Mouse (Mus musculus): Measurements from ENCODE around the gene Foxk2. TPM values are rescaled to one million over a fixed set of nuclear protein-coding genes. Genes with fewer than 3 reads are reported as not detected.
A peak's percentile ranks its signal among the peaks of the same experiment; 100 is the strongest.

Foxk2 gene
- polyA plus RNA-seq, 1 experiment: 41.7 TPM

GRCm38 (mm10) chr11:121239669-121240068 lies 20.1 kb upstream of the Foxk2 start:
- H3K79me2 ChIP-seq (ENCODE audit: control insufficient read depth, insufficient read depth): no peaks in the 10 kb centered on the region
- no peak overlapping the region for H3ac ChIP-seq (ENCODE audit: control insufficient read depth, insufficient read length)
- TF ChIP-seq POLR2A (IDR thresholded peaks at IDR 0.05; ENCODE audit: insufficient read length, low read depth) (no peak), SRF (IDR thresholded peaks at IDR 0.05; ENCODE audit: control insufficient read depth, insufficient read length, low read depth) (no peak), CEBPB (IDR thresholded peaks at IDR 0.05; ENCODE audit: insufficient read depth, poor library complexity, severe bottlenecking) (no peak), MYOG (IDR thresholded peaks at IDR 0.05; ENCODE audit: control insufficient read depth in 1 of 3, insufficient read depth in 1 of 3, insufficient read length in 2 of 3, low read depth in 2 of 3) (no peak), USF1 (IDR thresholded peaks at IDR 0.05; ENCODE audit: low read depth) (no peak), MYOD1 (IDR thresholded peaks at IDR 0.05; ENCODE audit: control insufficient read depth in 1 of 3, insufficient read length in 2 of 3, low read depth in 2 of 3) (no peak), POLR2AphosphoS2 (IDR thresholded peaks at IDR 0.05; ENCODE audit: insufficient read length, low read depth) (no peak)
- H3K36me3 ChIP-seq (ENCODE audit: control insufficient read depth, insufficient read depth): peaks cover 19% of the 10 kb centered on the region
- H3K4me3 ChIP-seq: no peak overlapping the region
- H3K4me2 ChIP-seq (ENCODE audit: low read depth): no peak overlapping the region
- H3K27me3 ChIP-seq (ENCODE audit: control insufficient read depth, insufficient read depth, insufficient read length): no peaks in the 10 kb centered on the region

- Histone ChIP-seq H3K79me2 (ENCODE audit: control insufficient read depth, insufficient read depth) (no peaks in the 10 kb centered on the region), H3K4me2 (ENCODE audit: low read depth) (no peak overlapping the region), H3K4me3 (no peak overlapping the region), H3ac (ENCODE audit: control insufficient read depth, insufficient read length) (no peak overlapping the region), H3K27me3 (ENCODE audit: control insufficient read depth, insufficient read depth, insufficient read length) (no peaks in the 10 kb centered on the region), H3K36me3 (ENCODE audit: control insufficient read depth, insufficient read depth) (peaks cover 59% of the 10 kb centered on the region)
- TF ChIP-seq USF1 (IDR thresholded peaks at IDR 0.05; ENCODE audit: low read depth) (no peak), CEBPB (IDR thresholded peaks at IDR 0.05; ENCODE audit: insufficient read depth, poor library complexity, severe bottlenecking) (no peak), MAX (IDR thresholded peaks at IDR 0.05; ENCODE audit: low read depth) (no peak), TCF3 (IDR thresholded peaks at IDR 0.05; ENCODE audit: insufficient read length, low read depth) (no peak)
These were observed 9.6 kb upstream of the Foxk2 start for GRCm38 (mm10) chr11:121250196-121250595.

- peaks cover 53% of the 10 kb centered on the region for H3K79me2 ChIP-seq (ENCODE audit: control insufficient read depth, insufficient read depth)
- peak overlapping the region; percentile 91 for H3K4me2 ChIP-seq (ENCODE audit: low read depth)
- H3K27me3 ChIP-seq (ENCODE audit: control insufficient read depth, insufficient read depth, insufficient read length): no peaks in the 10 kb centered on the region
- TF ChIP-seq REST (IDR thresholded peaks at IDR 0.05; ENCODE audit: insufficient read depth, insufficient read length): no peak
- TF ChIP-seq MYOD1 (IDR thresholded peaks at IDR 0.05; ENCODE audit: control insufficient read depth in 1 of 3, insufficient read length in 2 of 3, low read depth in 2 of 3): no peak
- TF ChIP-seq SRF (IDR thresholded peaks at IDR 0.05; ENCODE audit: control insufficient read depth, insufficient read length, low read depth): no peak
- TF ChIP-seq TCF12 (IDR thresholded peaks at IDR 0.05; ENCODE audit: insufficient read depth, poor library complexity, severe bottlenecking): no peak
- peak; percentile 28 for TF ChIP-seq POLR2AphosphoS2 (IDR thresholded peaks at IDR 0.05; ENCODE audit: insufficient read length, low read depth)
- TF ChIP-seq MYOG (IDR thresholded peaks at IDR 0.05; ENCODE audit: control insufficient read depth in 1 of 3, insufficient read depth in 1 of 3, insufficient read length in 2 of 3, low read depth in 2 of 3): peak in 1 of 3 experiments; percentile 24
- peak overlapping the region; percentile 98 for H3ac ChIP-seq (ENCODE audit: control insufficient read depth, insufficient read length)
- peak overlapping the region; percentile 83 for H3K4me3 ChIP-seq
- peaks cover 17% of the 10 kb centered on the region for H3K36me3 ChIP-seq (ENCODE audit: control insufficient read depth, insufficient read depth)
These were observed 569 bp downstream of the Foxk2 start for GRCm38 (mm10) chr11:121260211-121260906.

GRCm38 (mm10) chr11:121261074-121261473 lies 1.3 kb downstream of the Foxk2 start:
- Histone ChIP-seq H3K4me3 (peak overlapping the region; percentile 83), H3K36me3 (ENCODE audit: control insufficient read depth, insufficient read depth) (peaks cover 16% of the 10 kb centered on the region), H3ac (ENCODE audit: control insufficient read depth, insufficient read length) (peak overlapping the region; percentile 98), H3K4me2 (ENCODE audit: low read depth) (peak overlapping the region; percentile 91), H3K79me2 (ENCODE audit: control insufficient read depth, insufficient read depth) (peaks cover 60% of the 10 kb centered on the region), H3K27me3 (ENCODE audit: control insufficient read depth, insufficient read depth, insufficient read length) (no peaks in the 10 kb centered on the region)
- TF ChIP-seq MYOD1 (IDR thresholded peaks at IDR 0.05; ENCODE audit: control insufficient read depth in 1 of 3, insufficient read length in 2 of 3, low read depth in 2 of 3): no peak
- no peak for TF ChIP-seq TCF3 (IDR thresholded peaks at IDR 0.05; ENCODE audit: insufficient read length, low read depth)
- no peak for TF ChIP-seq REST (IDR thresholded peaks at IDR 0.05; ENCODE audit: insufficient read depth, insufficient read length)

GRCm38 (mm10) chr11:121277516-121277915 lies 17.7 kb downstream of the Foxk2 start:
- peaks cover 6% of the 10 kb centered on the region for H3K36me3 ChIP-seq (ENCODE audit: control insufficient read depth, insufficient read depth)
- no peak overlapping the region for H3K4me2 ChIP-seq (ENCODE audit: low read depth)
- H3K79me2 ChIP-seq (ENCODE audit: control insufficient read depth, insufficient read depth): peaks cover 98% of the 10 kb centered on the region
- H3K4me3 ChIP-seq: no peak overlapping the region
- H3ac ChIP-seq (ENCODE audit: control insufficient read depth, insufficient read length): no peak overlapping the region
- TF ChIP-seq E2F4 (IDR thresholded peaks at IDR 0.05; ENCODE audit: insufficient read depth) (no peak), MAX (IDR thresholded peaks at IDR 0.05; ENCODE audit: low read depth) (no peak), POLR2AphosphoS2 (IDR thresholded peaks at IDR 0.05; ENCODE audit: insufficient read length, low read depth) (no peak), TCF12 (IDR thresholded peaks at IDR 0.05; ENCODE audit: insufficient read depth, poor library complexity, severe bottlenecking) (no peak), TCF3 (IDR thresholded peaks at IDR 0.05; ENCODE audit: insufficient read length, low read depth) (no peak), MYOG (IDR thresholded peaks at IDR 0.05; ENCODE audit: control insufficient read depth in 1 of 3, insufficient read depth in 1 of 3, insufficient read length in 2 of 3, low read depth in 2 of 3) (no peak), SRF (IDR thresholded peaks at IDR 0.05; ENCODE audit: control insufficient read depth, insufficient read length, low read depth) (no peak), MYOD1 (IDR thresholded peaks at IDR 0.05; ENCODE audit: control insufficient read depth in 1 of 3, insufficient read length in 2 of 3, low read depth in 2 of 3) (no peak), USF1 (IDR thresholded peaks at IDR 0.05; ENCODE audit: low read depth) (no peak), POLR2A (IDR thresholded peaks at IDR 0.05; ENCODE audit: insufficient read length, low read depth) (no peak), REST (IDR thresholded peaks at IDR 0.05; ENCODE audit: insufficient read depth, insufficient read length) (no peak), CEBPB (IDR thresholded peaks at IDR 0.05; ENCODE audit: insufficient read depth, poor library complexity, severe bottlenecking) (no peak)
- H3K27me3 ChIP-seq (ENCODE audit: control insufficient read depth, insufficient read depth, insufficient read length): no peaks in the 10 kb centered on the region
